Mouse (Mus musculus): ENCODE data around the gene Aars.
"Not testable (repeated sequence)": the region's sequence is repeated elsewhere in the genome, so short reads cannot be mapped to it uniquely, and the experiment has no call there.

Aars gene

DNA sequence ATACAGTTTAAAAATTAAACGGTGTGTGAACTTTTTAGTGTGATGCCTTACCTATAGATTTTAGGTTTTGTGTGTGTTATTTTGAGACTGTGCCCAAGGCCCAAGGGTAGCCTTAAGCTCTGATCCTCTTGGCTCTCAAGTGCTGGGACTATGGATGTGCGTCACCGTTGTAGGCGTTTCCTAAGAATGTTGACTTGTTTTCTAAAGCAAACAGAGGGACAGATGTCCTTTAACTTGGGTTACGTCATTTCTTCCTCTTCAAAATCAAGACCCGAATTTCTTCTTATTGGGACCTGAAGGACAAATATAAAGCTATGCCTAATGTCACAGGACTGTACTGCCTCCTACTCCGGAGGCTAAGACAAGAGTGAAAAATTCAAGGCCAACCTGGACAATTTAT lies at the start of gene Aars:
TSS of gene Aars (plus strand) at position 229 of the 400 bp plus-strand sequence.
- peak; percentile 58 for DNase-seq (ENCODE audit: low read depth, low spot score)

- DNase-seq (ENCODE audit: low read depth, low spot score), result no peak
Observed at GRCm38 (mm10) chr8:110987805-110988744, 44.9 kb upstream of the Aars start.

GRCm38 (mm10) chr8:110990017-110990416 lies 42.9 kb upstream of the Aars start:
- no peak for DNase-seq (ENCODE audit: low read depth, low spot score)

- peak; percentile 41 for DNase-seq (ENCODE audit: low read depth, low spot score)
Observed at GRCm38 (mm10) chr8:110996641-110997430, 36.1 kb upstream of the Aars start.

DNA sequence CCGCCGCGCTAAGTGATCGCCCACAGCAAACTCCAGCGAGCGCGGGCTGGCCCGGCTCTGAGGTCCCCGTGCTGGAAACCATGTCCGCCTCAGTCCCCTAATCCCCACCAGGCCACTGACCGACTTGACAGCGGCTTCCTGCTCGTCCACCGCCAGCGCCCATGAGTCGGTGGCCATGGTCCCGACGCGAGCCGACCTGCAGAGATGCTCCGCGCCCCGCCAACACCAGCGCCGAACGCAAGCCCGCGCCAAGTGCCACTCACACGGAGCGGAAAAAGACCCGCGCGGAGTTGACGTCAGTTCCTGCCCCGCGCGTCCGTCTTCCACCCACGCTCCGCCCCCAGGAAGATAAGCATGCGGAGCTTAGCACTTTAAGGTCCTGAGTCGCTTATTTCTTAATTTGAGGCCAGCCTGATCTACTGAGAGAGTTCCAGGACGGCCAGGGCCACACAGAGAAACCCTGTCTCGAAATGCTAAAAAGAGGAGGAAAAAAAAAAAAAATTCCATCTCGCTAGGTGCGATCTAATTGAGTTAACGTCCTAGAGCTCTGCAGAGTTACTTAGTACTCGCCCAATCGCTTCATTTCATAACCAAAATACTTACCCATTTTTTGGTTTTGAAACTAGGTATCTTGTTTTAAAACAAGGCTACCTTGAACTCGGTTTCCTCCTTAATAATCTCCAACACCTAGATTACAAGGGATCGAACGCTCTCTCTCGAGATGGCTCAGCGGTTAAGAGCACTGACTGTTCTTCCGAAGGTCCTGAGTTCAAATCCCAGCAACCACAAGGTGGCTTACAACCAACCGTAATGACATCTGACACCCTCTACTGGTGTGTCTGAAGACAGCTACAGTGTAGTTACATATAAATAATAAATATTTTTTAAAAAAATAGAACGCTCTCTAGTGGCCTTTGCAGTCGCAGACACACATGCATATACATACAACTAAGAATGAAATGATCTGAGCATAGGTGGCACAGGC lies 35.1 kb upstream of the Aars start, which contains the start of gene Ddx19a:
TSS of gene Ddx19a (minus strand) at position 254 of the 985 bp plus-strand sequence.
- peak; percentile 93 for DNase-seq (ENCODE audit: low read depth, low spot score)

DNA sequence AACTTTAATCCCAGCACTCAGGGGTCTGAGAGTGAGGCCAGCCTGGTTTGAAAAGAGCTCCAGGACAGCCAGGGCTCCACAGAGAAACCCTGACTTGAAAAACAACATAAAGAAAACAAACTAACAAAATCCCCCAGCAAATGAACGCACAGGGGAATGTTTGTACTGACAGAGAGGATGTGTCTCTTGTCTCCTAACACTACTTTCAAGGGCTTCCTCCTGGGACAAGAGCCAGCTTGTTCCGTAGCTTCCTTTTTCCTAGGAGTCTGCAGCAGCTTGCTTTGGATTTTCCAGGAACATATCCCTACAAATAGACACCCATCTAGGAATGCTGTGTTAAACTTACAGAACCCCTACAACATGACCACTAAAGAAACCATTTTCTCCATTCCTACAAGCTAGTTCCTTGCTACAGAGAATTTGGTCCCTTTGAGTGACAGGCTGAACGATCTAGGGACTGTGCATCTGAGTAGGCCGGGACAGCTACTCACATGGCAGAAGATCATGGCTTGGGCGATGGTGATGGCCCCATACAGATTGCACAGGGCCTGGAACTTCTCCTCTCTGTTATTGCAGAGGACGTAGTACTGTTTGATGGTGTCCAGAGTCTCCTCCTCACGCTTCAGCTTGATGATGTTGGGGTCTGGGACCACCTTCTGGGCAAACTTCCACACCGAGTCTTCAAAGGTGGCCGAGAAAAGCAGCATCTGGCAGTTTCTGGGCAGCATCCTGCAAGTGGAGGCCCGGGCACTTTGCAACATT lies 22.5 kb upstream of the Aars start:
- DNase-seq (ENCODE audit: low read depth, low spot score), result not testable (repeated sequence)

DNA sequence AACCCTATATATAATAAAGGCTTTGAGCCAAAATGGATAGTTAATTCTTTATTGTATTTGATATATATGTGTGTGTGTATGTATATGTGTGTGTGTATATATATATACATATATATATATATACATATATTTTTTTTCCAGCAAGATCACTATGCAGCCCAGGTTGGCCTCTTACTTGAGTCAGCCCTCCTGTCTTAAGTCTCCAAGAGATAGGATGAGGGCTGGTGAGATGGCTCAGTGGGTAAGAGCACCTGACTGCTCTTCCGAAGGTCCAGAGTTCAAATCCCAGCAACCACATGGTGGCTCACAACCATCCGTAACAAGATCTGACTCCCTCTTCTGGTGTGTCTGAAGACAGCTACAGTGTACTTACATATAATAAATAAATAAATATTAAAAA lies 6.3 kb upstream of the Aars start:
- not testable (repeated sequence) for DNase-seq (ENCODE audit: low read depth, low spot score)

DNA sequence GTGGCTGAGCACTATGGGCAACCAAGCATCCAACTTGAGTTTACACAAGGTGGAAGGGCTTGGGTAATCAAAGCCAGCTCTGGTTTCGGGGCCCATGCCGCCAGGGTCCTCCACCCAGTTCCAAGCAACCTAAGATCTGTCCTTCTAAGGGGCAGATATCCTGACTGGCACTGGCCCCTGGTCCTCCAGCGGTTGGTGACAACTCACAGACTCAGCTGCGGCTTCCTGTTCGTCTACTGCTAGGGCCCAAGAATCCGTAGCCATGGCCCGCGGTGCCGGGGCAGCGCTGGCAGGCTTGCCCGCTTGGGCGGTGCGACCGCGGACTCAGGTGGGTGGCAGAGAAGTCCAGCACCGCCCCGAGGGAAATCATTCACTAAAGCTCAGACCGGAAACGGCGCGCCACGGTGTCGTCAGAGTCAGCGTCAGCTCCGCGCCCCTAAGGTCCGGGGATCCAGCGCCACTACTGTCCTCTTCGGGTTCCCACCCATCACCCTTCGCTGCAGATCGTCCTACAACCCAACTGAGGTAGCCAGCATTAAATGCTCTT lies 5.5 kb upstream of the Aars start:
- peak; percentile 86 for DNase-seq (ENCODE audit: low read depth, low spot score)

DNA sequence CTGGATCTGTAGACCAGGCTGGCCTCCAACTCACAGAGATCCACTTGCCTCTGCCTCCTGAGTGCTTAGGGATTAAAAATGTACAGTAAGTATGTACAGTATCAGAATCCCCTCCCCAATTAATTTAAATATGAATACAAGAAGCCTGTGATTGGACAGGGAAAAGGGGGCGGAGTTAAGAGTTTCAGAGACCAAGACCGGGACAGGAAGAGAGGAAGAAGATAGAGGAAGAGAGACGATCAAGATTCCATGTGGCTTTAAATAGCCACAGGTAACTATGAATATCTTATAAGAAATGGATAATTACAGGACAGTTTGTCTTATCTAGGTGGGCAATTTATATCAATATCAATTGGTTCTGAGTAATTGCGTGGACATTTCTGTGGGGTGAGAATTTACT lies 3.4 kb upstream of the Aars start:
- peak; percentile 92 for DNase-seq (ENCODE audit: low read depth, low spot score)

GRCm38 (mm10) chr8:111030045-111030444 lies 2.9 kb upstream of the Aars start:
- DNase-seq (ENCODE audit: low read depth, low spot score), result no peak

GRCm38 (mm10) chr8:111031572-111031971 lies 1.4 kb upstream of the Aars start, which contains the start of gene Ddx19b:
Gene Ddx19b (minus strand): TSS chr8:111031751.
- DNase-seq (ENCODE audit: low read depth, low spot score), result peak; percentile 80

DNA sequence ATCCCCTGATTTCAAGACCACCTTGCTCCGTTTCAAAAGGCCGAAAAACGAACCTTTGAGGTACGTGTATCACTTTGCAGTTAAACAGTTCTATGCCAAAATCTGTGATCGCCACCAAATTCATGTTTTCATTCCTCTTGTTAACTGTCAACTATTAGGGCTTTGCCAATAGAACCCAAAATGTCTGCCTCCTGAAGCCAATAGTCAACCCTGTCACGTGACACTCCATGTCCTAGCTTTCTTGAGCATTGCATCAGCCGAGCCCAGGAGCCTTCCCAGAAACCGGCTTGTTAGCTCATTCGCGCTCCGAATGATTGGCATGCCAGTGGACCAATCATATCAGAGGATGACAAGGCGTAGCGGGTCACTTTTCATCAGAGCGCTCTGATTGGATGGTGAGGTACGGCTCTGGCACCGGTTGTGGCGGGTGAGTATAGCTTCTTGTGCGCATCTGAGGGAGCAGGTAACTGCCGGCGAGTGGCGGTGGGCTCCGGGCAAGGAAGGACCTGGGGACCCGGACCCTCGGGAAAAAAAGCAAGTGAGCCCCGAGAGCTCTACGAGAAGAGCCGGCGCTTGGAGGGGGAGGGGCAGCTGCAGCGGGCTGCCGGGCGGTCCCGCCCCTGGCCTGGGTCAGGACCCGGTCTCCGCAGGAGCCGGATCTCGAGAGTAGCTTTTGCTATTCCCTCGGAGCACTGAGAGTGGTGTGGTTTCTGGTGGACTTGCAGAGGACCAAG lies 705 bp downstream of the Aars start:
- DNase-seq (ENCODE audit: low read depth, low spot score), result peak; percentile 100

- DNase-seq (ENCODE audit: low read depth, low spot score), result peak; percentile 67
Observed at GRCm38 (mm10) chr8:111034276-111034675, 1.3 kb downstream of the Aars start.

GRCm38 (mm10) chr8:111036591-111036990 lies 3.6 kb downstream of the Aars start:
- no peak for DNase-seq (ENCODE audit: low read depth, low spot score)

DNA sequence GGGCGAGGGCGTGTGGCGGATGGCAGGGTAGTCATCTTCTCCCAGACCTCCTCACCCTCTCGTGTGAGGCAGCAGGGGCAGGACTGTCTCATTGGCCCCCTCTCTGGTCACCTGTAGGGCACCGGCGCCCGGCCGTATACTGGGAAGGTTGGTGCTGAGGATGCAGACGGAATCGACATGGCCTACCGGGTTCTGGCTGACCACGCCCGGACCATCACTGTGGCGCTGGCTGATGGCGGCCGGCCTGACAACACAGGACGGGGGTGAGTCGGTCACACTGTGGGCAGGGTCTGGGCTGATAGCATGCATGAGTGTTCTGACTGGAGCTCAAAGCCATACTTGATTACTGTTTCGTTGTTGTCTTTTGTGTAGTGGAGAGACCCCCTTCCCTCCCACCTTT lies 9.6 kb downstream of the Aars start:
- DNase-seq (ENCODE audit: low read depth, low spot score), result no peak

- DNase-seq (ENCODE audit: low read depth, low spot score), result peak; percentile 64
Observed at GRCm38 (mm10) chr8:111044003-111044734, 11.2 kb downstream of the Aars start.

GRCm38 (mm10) chr8:111048694-111049093 lies 15.8 kb downstream of the Aars start:
- peak; percentile 45 for DNase-seq (ENCODE audit: low read depth, low spot score)

DNA sequence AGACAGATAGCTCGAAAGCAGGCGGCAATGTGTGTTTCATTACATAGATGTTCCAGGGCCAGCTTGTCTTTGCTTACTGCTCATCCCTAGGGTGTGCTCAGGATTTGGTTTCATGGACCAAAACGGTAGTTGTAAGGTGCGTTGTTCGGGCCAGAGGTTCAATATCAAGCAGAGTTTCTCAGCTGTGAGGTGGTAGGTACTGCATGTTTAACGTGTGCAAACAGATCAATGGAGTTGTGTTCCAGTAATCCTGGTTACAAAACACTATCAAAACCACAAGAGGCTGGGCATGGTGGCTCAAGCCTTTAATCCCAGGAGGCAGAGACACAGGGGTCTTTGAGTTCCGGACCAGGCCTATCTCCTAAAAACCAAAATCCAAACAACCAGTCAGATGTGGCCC lies 16.2 kb downstream of the Aars start:
- DNase-seq (ENCODE audit: low read depth, low spot score), result no peak

All from ES-CJ7 (cell line).